Mouse (Mus musculus): ENCODE measurements around the gene Polr2e.
"Not testable (repeated sequence)": the region's sequence is repeated elsewhere in the genome, so short reads cannot be mapped to it uniquely, and the experiment has no call there.

Polr2e gene

DNA sequence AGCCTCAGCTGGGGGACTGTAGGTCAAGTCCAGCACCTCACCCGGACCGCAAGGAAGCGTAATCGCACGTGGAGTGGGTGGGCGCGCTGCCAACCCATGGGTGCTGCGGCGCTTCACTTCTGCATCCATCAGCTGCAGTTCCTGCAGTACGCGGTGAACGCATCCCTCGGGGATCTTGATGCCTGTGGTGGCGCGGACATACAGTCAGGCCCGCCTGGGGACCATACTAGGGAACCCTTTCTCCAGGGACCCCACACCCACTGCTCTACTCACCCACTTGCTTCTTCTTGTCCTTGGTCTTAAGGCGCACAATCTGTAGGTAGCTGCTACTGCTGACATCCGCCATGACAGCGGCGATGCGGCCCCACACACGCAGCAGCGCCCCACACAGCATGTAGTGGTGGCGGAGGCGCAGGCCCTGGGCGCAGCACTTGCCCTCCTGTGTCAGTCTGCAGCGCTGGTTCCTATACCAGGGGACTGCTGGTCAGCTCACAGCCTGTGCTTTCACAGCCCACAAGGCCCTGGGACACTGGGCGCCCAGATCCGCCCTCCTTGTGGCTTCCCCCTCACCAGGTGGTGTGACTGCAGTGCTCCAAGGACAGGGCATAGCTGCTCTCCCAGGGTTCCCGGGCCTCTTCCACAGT is 18.2 kb upstream of the Polr2e start:
- no peak for DNase-seq (ENCODE audit: low read depth in 1 of 2, low spot score in 2 of 2)

DNA sequence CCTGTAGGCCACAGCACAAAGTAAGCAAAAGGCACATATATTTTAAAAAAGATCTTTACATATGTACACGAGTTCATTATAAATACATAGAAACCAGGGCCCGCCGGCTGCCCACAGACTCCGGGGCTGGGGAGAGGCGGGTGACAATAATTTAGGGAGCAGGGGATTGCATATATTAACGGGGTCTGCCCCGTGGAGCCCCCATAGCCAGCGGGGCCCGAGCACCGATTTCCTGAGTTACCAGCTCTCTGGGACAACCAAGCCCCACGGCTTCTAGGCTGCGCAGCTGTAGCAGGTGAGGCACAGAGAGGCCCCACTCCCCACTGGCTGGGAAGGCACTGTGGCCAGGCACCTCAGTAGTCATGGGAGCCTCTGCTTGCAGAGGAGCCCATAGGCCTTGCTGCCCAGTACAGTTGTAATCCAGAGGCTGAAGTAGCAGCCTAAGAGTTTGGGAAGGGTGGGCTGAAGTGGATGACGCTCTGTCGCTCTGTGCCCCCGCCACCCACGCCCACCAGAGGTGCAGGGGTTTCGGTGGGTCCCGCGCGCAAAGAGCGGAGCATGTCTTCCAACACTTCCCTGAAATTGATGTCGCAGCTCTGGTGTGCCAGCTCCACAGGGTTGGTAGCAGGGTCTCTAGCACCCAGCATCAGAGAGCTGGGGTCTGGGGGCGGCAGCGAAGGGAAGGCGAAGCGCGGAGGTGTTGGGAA is 17.5 kb upstream of the Polr2e start:
- DNase-seq (ENCODE audit: low read depth in 1 of 2, low spot score in 2 of 2), result no peak

DNA sequence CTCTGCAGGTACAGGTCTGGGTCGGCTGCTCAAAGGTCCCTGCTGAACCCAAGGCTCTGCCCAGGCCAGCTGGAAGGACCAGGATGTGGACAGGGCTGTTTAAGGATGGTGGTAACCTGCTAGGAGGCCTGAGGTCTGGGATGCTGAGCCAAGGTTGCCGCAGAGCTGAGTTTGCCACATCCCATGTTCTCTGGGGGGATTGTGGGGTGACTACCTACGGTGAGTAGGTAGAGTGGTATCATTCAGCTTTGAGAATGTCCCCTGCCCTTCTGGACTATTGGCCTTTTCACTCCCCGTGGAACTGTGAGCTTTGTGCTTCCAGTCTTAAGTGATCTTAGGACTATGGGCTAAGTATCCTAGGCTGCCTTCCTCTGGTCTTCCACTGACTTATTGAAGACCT is 16.9 kb upstream of the Polr2e start:
- no peak for DNase-seq (ENCODE audit: low read depth in 1 of 2, low spot score in 2 of 2)

DNA sequence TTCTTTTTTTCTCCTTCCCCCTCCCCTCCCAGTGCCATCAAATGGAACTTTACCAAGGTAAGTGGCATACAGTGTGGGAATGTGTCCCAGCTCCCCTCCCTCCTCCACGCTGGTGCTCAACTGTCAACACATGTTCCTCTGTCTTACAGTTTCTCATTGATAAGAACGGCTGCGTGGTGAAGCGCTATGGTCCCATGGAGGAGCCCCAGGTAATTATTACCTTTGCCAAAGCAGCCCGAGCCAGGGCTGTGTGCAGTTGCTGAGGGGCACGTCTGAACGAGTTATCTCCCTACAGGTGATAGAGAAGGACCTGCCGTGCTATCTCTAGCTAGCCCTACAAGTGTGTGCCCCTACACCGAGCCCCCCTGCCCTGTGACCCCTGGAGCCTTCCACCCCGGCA is 16.3 kb upstream of the Polr2e start:
- no peak for DNase-seq (ENCODE audit: low read depth in 1 of 2, low spot score in 2 of 2)

DNA sequence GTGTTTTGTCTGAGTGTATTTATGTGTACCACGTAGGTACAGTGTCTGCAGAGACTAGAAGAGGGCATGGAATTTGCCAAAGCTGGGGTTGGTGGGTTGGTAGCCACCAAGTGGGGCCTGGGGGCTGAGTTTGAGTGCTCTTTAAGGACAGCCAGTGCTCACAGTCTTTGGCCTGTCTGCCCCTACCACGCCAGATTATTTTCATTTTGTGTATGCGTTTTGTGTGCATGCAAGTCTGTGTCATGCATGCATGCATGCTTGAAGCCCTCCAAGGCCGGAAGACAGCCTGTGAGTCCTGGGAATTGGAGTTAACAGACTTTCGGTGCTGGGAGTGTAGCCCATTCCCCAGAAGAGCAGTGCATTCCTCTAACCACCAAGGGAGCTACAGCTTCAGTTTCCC is 15.8 kb upstream of the Polr2e start:
- DNase-seq (ENCODE audit: low read depth in 1 of 2, low spot score in 2 of 2), result no peak

DNA sequence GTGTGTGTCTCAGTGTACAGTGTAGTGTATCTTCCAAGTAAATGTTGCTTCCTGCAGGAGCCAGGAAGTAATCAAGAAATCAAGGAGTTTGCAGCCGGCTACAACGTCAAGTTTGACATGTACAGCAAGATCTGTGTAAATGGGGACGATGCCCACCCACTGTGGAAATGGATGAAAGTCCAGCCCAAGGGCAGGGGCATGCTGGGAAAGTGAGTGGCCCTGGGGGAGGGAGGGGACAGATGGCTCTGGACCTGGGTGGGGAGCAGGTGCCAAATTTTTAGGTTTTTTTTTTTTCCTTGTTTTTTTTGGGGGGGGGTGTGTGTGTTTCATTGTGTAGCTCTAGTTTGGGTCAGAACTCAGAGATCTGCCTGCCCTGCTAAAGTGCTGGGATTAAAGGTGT is 15.3 kb upstream of the Polr2e start:
- DNase-seq (ENCODE audit: low read depth in 1 of 2, low spot score in 2 of 2), result not testable (repeated sequence)

DNA sequence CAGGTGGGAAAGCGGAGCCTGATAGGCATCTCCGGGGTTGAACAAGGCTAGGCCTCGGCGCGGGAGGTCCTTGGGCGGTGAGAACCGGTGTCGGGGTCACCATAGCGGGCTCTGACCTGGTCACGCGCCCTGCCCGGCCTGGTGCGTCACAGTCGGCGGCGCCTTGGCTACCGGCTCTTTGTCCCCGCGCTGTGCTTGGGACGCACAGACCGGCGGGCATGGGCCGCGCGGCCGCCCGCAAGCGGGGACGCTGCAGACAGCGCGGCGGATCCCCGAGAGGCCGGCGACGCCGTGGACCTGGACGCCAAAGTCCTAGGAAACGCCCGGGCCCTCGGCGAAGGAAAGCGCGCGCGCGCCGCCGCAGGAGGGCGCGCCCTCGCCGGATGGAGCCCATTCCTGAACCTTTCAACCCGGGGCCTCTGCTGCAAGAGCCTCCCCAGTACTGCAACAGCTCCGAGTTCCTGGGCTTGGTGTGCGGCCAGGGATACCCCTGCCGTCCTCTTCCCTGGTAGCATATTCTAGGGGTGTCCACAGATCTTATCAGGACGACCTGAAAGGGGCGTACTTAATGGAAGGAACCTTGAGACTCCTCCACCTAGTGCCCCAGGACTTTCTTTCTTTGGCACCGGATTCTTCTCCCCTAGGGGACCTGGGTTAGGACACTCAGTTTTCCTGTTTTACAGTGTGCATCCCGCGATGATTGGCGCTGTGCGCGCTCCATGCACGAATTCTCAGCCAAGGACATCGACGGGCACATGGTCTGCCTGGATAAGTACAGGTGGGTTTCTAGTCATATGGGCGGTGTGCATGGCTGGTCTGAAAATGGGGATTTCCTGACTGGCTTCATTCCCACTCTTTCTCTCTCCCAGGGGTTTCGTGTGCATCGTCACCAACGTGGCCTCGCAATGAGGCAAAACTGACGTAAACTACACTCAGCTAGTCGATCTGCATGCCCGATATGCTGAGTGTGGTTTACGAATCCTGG is 14.5 kb upstream of the Polr2e start:
- DNase-seq (ENCODE audit: low read depth in 1 of 2, low spot score in 2 of 2), result peak; percentile 31 to 59

DNA sequence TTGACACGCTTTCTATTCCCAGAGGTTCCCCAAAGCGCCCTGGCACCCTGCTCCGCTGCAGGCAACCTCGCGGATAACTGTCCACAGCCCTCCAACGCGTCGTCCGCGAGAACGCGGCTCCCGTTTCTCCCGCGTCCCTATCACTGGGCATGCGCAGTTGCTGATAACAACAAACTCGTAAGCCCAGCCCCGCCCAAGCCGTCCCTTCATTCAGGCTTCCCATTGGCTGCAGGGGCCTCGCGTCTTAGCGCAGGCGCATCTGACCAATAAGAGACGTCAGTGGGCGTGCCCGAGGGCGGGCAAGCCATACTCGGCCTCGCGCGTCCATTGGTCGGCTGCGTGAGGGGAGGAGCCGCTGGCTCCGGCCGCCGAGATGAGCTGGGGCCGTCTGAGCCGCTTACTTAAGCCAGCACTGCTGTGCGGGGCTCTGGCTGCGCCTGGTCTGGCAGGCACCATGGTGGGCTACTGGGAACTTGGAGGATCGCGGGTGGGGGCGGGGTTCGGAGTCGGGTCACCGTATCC is 13.7 kb upstream of the Polr2e start:
- DNase-seq (ENCODE audit: low read depth in 1 of 2, low spot score in 2 of 2), result peak; percentile 99 to 100

DNA sequence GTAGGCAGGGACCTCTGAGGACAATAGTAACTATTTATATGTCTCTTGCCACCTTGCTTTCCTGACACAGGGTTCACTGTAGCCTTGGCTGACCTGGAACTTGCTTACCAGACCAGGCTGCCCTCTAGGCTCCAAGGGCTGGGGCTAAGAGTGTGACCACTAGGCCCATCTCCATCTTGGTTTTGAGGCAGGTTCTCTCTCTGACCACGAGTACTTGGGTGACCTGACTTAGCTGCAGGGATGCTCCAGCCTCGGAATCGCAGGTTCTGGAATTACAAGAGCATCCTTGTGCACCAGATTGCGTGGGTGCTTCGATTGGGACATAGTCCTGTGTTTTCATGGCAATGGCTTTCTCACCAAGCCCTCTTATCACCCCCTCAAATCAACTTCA is 12.8 kb upstream of the Polr2e start:
- no peak for DNase-seq (ENCODE audit: low read depth in 1 of 2, low spot score in 2 of 2)

DNA sequence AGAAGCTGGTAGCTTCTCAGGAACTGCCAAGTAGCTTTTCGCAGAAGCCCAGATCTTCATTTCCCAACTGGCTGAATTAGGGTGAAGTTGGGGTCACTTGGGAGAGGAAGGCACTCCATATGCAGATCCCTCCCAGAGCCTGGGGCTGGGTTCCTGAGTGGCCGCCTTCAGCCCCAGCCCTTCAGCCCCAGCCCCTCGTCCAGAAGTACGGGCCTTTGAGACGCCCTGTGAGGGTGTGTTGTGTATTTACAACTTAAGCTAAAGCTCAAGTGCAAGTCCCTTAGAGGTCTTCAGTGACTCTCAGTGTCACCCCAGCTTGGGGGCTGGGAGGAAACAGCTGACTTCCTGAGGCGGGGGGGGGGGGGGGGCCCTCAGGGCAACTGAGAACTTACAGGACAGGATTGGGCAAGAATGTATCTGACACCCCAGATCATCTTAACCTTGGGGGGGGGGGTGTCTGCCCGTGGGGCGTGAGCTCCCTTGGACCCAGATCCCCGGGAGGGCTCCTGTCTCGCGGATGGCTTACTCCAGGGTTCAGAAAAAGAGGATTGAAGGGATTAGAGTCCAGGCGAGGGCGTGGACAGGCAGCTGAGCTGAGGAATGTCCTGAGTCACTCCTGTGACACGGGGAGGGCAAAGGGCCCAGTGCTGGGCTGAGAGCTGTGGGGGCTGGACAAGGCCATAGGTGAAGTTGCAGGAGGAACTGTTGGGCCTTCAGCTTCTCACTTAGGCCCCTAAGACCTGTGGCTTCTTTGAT is 12.2 kb upstream of the Polr2e start:
- DNase-seq (ENCODE audit: low read depth in 1 of 2, low spot score in 2 of 2), result no peak

DNA sequence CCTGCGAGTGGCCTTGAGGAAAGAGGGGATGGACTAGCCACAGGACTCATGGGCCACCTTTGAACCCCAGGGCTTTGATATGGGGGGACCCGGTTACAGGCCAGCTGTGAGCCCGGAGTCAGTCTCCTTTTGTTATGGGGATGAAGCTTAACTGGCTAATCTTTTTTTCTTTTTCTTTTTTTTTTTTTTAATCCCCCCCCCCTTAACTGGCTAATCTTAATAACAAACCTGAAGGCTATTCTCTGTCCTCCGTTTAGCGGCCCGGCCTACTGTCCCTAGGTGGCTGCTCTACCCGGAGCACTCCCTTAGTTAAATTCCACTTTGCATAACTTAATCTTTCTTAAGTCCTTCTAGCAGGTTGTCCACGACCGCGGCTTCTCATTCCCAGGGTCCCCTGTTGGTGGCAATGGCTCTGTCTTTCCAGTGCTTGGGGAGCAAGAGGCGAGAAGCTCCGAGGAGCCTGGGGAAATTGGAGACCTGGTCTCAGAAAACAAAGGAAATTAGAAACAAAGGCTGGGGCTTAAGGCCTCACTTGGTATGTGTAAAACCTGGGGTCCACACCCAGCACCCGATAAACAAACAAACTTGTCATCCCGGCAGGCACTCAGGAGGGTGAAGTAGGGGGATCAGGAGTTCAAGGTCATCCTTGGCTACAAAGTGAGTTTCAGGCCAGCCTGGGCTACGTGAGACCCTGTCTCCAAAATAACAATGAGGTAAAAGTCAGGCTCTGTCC is 11.5 kb upstream of the Polr2e start:
- no peak for DNase-seq (ENCODE audit: low read depth in 1 of 2, low spot score in 2 of 2)

DNA sequence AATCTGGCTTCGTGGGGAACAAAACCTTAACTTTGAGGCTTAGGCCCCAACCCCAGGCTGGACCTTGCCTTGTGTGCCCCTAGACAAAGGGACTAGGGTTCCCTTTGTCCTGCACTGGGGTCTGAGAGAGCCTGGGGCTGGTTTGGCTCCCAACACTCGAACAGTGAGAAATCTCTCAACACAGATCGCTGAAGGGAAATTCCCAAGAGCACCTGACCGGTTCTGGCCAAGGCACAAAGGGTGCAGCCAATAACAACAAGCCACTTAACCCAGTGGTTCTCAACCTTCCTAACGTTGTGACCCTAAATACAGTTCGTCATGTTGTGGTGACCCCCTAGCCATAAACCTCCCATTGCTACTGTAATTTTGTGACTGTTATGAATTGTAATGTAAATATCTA is 10.6 kb upstream of the Polr2e start:
- DNase-seq (ENCODE audit: low read depth in 1 of 2, low spot score in 2 of 2), result no peak

DNA sequence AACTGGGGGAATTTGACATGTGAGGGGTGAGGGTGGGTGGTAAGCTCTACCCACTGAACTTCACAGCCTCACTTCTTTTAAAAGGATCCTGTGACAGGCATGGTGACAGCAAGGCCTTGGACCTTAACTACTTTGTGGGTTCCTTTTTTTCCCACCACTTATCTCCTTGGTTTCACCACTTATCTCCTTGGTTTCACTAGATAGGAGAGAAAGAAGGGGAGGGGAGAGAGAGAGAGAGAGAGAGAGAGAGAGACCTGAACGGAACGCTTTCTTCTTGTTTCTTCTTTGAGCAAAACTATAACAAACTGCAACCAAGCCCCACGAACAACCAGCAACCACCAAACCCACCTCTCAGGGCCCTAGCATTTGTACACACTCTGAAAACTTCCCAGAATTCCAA is 9.2 kb upstream of the Polr2e start:
- DNase-seq (ENCODE audit: low read depth in 1 of 2, low spot score in 2 of 2), result no peak

DNA sequence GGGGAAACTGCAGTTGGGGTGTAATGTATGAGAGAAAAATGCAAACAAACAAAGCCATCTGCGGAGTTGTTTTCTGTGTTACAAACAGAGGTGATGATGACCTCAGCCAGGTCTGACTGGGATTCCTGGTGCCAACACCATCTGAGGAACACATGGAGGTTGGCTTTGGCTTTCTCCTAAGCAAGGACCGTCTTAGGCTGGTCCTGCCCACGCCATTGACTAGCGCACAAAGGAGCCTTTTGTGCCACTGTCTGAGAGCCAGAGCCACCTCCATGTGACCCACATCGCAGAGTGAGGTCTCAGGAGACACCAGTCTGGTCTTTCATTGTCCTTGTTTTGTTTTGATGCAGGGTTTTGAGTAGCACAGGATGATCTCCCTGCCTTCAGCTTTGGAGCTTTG is 8.8 kb upstream of the Polr2e start:
- no peak for DNase-seq (ENCODE audit: low read depth in 1 of 2, low spot score in 2 of 2)

DNA sequence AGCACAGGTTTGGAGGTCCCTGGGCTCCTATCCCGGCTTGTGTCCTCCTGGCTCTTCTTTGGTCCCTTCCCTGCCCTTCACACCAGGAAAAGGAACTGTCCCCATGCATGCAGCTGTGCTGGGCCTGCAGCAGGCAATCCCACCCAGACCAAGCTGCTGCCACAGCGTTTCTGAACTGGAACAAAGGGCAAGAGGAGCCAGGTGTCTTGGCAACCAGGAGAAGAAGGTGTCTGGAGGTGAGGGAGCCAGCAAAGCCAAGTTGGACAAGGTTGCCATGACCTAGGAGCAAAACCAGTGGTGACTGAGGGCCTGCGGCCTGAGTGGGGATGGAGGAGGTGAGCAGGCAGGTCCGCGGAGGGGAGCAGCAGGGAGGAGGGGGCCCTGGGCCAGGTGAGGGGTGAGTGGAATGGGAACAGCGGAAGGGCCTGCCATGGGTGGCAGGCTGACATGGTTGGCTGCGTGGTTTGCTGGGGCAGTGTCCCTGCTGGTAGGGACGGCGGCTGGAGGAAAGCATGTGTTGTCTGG is 7.5 kb upstream of the Polr2e start, which contains the start of gene Gpx4:
TSS of gene Gpx4 (plus strand) at position 126 of the 525 bp plus-strand sequence.
- no peak for DNase-seq (ENCODE audit: low read depth in 1 of 2, low spot score in 2 of 2)

DNA sequence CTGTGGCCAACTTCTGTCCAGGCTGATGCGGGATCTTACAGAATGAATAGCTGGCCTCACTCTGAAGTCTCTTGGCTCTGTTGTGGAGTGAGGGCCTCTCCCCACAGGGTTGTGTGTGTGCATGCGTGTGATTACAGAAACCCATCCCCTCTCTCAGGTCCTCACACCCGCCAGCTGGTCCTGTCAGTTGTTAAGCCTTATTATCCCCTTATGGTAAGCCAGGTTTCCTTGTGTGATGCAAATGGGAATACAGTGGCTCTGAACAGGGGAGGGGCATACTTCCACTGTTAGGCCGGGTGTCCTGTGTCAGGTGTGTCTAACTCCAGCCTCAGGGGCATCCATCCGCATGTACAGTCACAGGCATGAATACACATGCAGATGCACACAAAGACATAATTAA is 6.2 kb upstream of the Polr2e start:
- DNase-seq (ENCODE audit: low read depth in 1 of 2, low spot score in 2 of 2), result no peak

DNA sequence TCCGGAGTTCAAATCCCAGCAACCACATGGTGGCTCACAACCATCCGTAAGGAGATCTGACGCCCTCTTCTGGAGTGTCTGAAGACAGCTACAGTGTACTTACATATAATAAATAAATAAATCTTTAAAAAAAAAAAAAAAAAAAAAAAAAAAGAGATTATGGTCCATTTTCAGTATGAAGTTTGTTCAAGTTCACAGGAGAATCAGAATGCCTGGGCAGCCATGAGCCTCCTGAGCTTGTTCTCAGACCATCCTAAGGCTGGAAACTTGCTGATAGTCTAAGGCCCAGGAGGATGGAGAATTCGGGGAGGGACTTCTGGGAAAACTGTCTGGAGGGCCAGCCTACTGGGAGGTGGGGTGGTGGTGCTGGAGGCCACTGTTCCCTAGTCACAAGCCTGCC is 5.8 kb upstream of the Polr2e start:
- not testable (repeated sequence) for DNase-seq (ENCODE audit: low read depth in 1 of 2, low spot score in 2 of 2)

DNA sequence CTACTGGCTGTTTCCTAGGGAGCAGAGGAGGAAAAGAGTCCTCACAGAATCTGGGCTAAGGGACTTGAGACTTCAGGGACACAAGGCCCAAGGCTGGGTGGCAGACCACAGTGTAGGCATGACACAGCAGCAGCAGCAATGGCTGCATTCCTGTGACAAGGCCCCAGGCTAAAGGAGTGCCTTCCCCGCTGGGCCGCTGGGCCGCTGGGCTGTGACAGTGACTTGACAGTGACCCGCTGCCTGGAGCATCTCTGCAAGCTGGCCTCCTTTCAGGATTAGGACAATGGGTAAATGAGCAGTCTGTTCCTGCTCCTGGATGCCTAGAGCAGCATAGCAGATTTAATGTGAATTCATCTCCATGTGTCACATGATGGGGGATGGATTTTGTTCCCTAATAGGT is 4.5 kb upstream of the Polr2e start:
- no peak for DNase-seq (ENCODE audit: low read depth in 1 of 2, low spot score in 2 of 2)

DNA sequence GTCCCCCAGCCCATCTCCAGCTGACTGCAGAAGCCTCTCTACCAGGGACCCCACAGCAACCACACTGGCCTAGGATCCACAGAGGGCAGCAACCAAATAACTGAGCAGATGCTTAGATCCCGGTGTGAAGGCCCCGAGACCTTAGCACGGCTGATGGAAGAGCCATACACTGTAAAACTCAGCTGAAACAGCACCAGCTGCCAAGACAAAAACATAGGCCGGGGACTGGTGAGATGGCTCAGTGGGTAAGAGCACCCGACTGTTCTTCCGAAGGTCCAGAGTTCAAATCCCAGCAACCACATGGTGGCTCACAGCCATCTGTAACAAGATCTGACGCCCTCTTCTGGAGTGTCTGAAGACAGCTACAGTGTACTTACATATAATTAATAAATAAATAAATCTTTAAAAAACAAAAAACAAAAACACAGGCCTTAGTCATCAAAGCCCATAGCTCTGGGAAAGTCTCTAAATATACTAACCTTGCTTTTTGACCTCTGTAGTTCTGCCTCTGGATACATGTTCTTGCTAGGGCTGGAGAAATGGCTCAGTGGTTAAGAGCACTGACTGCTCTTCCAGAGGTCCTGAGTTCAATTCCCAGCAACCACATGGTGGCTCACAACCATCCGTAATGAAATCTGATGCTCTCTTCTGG is 1.9 kb upstream of the Polr2e start:
- DNase-seq (ENCODE audit: low read depth in 1 of 2, low spot score in 2 of 2), result not testable (repeated sequence)

Data from monocyte, adult 2 months (primary cell).